Mouse (Mus musculus): ENCODE measurements around the gene Aldh3a1. TPM values are rescaled to one million over a fixed set of nuclear protein-coding genes. Genes with fewer than 3 reads are reported as not detected.
"Not testable (repeated sequence)": the region's sequence is repeated elsewhere in the genome, so short reads cannot be mapped to it uniquely, and the experiment has no call there.

Gene Aldh3a1
- total RNA-seq (2021): under 1 TPM; 0.15 to 0.47 TPM
- long read RNA-seq, experiment 1, partial matches to known transcripts: 0 of 1 reads
- long read RNA-seq, experiment 1, other reads (novel, unspliced or antisense): 1 of 1 reads
- long read RNA-seq, experiment 2: 0 reads

DNA sequence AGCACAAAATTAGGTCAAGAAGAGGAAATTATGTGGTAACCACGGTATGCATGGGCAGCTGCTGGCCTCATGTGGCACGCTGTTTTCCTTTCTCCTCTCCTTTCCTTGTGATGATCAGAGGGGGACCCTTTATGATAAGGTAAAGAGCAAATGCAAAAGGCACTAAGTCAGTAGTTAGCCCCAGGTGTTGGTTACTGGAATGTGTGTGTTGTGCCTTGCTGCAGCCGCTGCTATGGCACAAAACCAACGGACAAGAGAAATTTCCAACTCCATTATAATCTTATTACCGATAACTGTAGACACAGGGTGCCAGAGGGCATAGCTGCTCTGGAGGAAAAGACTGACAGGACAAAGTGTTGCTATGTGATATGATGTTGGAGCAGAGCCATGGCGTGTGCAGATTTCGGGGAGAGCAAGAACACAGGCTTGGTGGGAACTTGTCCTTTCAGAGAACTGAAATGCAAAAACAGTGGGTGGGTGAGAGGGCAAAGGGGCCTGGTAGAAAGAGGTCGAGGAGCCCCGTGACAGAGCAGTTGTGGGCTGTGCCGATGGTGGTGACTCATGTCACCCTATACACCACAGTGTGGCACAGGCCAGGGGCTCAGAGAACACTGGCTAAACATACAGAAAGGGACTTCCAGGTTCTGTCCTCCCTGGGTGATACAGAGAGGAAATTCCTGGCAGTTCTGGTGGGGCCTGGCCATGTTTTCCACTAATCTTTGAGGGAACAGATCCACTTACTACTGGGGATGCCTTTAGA lies at the start of gene Aldh3a1:
Gene Aldh3a1 (plus strand): TSS at position 51 of the 760 bp plus-strand sequence.
- DNase-seq: no peak
- intact Hi-C loops (cut with DNase I): no loop called here

DNA sequence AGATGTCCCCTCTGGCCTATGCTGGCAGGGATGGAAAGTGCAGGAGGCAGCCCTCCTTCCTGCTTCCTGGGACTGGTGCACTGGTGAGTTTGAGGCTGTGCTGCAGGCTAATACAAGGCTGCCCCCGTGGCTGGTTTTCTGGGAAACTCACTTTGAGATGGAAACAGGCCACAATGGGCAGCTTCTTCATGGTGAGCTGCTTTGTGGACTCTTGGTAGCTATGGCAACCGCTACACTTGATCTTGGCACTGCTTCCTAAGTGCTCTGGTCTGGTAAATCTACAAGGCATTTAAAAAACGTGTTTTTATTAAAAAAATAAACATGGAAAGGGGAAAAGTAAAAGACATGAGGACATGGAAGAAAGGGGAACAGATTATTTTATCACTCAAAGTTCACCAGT lies 49.2 kb upstream of the Aldh3a1 start:
- intact Hi-C loops (cut with DNase I): no loop called here
- DNase-seq: no peak

DNA sequence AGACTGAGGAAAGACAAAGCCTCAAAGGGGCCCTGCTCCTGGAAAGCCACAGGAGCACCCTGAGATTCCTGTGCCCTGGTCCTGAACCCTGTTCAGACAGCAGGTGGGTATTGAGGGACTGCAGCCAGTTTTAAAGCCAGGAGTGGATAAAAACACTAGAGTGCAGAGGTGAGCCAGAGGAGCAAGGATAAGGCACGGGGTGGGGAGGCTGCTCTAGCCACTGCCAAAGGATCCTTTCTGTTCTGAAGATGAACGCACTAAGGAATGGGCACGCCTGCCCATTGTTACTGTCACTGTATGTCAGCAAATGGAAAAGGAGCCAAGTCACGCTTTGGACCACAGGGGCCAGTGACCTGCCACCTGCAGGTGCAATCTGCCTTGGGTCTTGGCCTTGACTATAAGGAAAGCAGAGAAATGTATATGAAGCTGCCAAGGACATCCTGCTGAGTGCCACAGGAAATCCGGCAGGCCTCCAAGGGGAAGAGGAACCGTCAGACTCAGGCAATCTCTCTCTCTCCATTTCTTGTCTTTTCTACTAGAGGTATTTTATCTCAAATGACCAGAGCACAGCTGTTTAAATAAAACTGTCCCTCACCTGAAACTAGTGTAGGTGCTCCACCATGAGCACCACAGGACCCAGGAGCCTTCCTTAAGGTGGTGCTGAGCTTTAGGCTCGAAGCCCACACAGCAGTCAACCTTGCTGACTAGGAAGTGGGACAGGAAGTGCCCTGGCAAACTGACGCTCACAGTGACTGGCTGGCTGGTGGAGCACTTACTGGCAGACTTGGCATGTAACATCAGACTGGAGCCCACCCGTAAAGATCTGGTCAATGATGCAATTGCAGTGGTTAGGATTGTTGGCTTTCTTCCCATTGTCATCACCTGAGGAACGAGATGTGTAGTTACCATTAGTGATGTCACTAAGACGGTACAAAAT lies 47.3 kb upstream of the Aldh3a1 start:
- intact Hi-C loops (cut with DNase I): no loop called here
- DNase-seq: no peak

DNA sequence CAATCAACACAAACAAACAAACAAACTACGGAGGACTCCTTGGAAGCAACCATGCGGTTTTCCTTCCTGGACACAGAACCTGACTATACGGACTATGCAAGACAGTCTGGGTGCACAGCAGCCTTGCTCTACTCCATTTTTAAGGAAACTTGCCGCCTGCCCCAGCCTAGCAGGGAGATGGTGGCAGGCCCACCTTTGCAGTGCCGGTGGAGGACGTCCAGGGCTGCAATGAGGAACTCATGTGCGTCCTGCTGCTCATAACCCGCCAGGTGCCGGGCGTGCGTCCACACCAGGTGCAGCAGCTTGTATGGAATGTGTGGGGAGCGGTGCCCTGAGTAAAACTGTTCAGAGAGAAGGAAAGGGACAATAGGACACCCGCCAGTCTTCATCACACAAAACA lies 46.2 kb upstream of the Aldh3a1 start:
- no peak for DNase-seq

DNA sequence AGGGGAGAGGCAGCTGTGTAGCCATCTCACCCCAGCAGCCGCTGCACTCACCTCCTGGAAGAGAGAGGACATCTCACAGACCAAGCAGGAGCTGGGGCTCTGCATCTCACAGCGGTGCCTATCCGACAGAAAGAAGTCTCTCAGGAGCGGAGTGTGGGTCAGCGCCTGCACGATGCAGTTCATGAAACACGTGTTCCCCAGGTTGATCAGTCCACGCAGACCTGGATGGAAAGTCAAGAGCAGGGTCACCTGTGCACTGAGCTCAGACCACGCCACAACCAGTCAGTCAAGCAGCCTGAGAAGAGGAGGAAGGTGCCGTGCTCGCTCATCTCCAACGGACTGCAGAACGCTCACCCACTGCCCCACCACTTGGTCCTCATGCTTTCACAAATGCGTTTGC lies 44.6 kb upstream of the Aldh3a1 start:
- intact Hi-C loops (cut with DNase I): no loop called here
- no peak for DNase-seq

More for the DNA sequence above, 46.2 kb upstream of the Aldh3a1 start:
- intact Hi-C loops (cut with DNase I): no loop called here

DNA sequence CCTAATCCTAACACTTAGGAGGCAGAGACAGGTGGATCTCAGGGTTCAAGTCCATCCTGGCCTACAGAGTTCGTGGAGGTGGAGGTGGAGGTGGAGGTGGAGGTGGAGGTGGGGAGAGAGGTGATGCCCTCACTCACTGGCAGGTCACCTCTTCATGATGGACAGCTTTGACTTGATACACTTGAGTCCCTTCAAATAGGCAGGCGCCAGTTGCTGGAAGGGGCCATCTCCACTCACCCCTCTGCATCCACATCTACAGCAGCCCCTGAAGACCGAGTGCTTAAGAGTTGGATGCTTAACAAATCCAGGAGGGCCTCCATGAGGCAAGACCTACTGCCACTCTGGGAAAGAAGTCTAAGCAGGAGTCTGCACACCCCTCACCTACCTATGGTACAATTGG lies 44.0 kb upstream of the Aldh3a1 start:
- intact Hi-C loops (cut with DNase I): no loop called here
- no peak for DNase-seq

DNA sequence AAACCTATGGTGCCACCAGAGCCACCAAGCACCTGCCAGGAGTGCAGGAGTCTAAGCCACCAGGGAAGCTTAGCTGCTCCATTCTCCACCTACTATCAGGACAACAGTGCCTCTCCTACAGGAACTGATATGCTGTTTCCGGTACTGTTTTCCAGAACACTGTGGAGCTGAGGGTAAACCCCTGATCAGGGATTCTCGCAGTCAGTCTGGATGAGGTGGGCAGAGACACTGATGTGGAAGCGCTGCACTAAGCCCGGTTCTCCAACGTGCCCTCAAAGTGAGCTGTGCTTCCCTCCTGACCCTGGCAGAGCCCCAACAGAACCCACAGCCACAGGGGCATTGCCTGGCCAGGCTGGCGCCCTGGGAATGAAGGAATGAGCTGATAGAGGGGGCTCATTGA lies 43.0 kb upstream of the Aldh3a1 start:
- no peak for DNase-seq
- intact Hi-C loops (cut with DNase I): no loop called here

DNA sequence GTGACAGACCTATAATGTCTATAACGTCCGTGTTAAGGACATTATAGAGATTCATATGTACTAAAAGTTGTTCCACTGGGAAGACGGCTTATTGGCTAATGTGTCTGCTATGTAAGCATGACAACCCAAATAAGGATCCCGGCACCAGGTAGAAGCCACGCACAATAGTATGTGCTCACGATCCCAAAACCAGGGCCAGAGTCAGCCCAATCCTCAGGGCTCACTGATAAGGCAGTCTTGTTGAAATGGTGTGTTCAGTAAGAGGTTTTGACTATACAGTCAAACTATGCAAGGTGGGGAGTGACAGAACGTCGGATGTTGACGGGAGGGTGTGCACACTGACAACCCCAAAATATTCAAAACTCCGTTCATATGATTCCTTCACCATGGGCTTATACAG lies 42.5 kb upstream of the Aldh3a1 start:
- intact Hi-C loops (cut with DNase I): no loop called here
- no peak for DNase-seq

DNA sequence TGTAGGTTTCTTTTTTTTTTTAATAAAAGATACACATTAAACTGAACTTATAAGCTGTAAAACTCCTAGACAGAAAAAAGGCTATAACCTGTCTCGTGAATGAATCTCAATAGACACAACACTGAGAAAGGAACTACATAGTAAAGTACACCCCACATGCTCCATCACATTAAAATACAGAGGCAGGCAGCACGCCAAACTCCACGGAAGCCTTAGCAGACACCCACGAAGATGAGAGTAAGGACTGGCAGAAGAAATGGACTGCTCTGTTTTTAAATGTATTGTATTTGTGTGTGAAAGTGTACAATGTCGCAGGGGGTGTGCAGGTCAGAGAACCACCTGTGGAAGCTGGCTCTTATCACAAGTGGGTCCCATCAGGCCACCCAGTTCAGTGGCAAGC lies 37.2 kb upstream of the Aldh3a1 start:
- intact Hi-C loops (cut with DNase I): no loop called here
- DNase-seq: no peak

DNA sequence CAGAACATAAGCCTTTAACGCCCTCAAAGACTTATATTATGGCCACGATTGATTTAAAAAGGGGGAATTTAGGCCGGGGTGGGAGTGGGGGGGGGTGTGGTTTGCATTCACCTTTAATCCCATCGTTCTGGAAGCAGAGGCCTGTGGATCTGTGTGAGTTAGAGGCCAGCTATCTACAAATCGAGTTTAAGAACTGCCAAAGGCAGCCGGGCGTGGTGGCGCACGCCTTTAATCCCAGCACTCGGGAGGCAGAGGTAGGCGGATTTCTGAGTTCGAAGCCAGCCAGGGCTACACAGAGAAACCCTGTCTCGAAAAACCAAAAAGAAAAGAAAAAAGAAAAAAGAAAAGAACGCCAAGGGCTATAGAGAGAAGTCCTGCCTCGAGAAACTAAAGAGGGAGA lies 33.9 kb upstream of the Aldh3a1 start:
- intact Hi-C loops (cut with DNase I); DNase-seq: not testable (repeated sequence)

DNA sequence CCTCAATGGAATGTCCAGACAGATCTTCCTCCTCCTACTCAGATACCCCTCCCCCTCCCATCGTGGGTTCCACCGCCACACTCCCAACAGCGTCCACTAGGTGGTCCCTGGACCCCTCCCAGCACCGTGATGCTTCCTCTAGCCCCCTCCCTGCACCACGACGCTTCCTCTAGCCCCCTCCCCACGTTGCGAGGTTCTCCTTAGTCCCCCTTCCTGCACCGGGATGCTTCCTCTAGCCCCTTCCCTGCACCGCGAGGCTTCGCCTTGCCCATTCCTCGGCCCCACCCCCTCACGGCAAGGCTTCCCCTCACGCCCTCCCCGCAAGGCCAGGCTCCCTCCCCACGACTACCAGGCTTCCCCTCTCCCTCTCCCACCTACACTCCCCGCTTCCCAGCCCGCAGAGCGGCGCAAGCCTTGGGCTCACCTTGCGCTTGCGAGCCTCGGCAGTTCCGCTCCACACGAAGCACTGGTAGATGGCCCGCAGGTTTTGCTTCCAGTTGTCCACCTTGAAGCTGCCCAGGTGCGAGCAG lies 33.0 kb upstream of the Aldh3a1 start:
- peak in 1 of 2 experiments; percentile 31 for DNase-seq
- intact Hi-C loops (cut with DNase I): no loop called here

DNA sequence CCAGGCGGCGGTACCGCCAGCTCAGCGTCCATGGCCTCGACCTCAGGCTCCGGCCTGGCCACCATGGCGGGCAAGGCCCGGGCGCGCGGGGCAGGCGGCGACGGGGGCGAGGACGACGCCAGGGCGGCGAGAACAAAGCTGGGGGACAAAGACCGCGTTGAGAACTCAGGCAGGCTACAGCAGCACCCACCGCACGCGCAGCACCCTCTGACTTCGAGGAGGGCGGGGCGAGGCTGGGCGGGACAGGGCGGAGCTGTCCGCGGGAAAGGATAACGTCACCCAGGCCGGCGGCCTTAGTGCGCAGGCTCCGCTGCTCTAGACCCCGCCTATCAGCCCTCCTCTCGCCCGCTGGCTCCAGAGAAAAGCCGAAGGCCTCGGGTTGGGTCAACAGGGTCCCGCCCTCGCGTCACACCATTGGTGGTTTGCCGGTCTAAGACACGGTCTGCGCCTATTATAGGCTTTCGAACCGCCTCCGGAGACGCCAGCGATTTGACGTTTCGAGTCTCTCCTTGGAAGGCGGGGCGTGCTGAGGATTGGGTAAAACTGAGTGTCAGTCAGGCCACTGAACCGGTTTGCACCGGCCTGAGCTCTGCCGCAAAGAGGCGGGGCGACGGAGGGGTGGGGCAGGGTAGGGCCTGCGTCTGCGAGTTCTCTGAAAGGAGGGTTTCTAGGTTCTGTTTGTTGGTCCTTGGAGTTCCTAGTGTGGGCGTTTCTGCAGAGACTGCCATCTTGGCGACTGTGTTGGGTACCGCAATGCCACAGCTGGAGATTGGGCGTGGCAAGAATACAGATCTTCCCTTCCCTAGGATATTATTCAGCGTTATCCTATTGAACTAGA lies 32.3 kb upstream of the Aldh3a1 start, which contains the start of gene Usp22:
Gene Usp22 (minus strand): TSS at position 235 of the 838 bp plus-strand sequence.
- DNase-seq: peak; percentile 97 to 99
- intact Hi-C loops (cut with DNase I): no loop called here

DNA sequence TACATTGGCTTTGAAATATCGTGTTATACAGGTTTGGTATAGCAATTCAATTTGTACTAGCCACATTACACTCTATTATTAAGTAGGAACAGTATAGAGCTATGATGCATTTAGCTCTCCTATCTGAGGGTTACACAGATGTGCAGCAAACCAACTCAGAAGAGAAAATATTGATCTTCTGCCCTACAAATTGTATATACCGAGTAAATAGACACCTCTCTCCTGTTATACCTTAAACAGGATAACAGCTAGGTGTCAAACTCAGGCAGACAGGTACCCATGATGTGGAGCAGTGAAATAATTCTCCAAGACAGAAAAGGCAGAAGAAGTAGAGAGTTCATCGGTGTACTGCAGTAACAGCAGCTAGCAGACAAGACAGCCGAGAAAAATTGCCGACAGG lies 31.6 kb upstream of the Aldh3a1 start:
- intact Hi-C loops (cut with DNase I): no loop called here
- DNase-seq: no peak

DNA sequence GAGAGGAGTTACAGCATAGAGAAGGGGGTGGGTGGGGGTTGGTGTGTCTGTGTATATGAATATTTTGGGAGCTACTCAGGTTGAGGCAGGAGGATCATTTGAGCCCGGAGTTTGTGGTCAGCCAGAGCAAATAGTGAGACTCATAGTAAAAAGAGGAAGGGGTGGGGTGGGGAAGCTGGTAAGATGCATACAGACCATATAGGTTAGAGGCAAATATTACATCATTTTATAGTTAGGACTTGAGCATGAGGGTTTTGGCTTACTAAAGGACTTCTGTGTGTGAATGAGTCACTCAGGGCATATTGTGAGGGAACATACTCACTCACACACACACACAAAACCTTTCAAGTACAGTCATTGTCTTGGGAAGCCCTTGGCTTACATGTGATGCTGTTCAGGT lies 31.0 kb upstream of the Aldh3a1 start:
- intact Hi-C loops (cut with DNase I): no loop called here
- DNase-seq: no peak

DNA sequence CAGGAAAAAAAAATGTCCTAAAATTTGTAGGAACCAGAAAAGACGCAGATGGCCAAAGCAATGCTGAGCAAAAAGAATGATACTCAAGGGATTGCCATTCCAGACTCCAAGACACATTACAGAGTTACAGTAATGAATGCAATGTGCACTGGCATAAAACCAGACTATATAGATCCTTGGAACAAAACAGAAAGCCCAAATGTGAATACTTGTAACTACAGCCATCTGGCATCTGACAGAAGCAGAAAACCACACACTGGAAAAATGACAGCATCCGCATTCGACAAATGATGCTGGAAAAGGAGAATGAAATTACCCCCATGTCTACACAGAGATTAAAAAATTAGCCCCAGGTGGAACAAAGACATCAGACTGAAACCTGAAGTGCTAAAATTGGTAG lies 27.0 kb upstream of the Aldh3a1 start:
- intact Hi-C loops (cut with DNase I): no loop called here
- no peak for DNase-seq

DNA sequence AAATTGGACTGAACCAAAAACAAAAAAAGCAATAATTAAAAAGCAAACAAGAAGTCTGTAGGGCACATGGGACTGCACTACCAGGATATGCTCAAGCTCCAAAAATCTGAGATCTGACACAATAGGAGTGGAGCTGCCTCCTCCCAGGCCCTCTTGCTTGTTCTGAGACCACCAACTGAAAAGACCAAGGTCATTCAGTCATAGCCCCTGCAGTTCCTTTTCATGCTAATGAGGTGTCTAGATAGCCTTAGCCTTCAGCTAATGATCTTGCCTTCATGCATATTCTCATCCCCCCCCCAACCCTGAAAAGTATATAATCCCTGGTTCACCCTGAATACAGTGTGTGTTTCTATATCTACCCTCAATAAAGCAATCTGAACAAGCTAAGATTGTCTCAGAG lies 25.7 kb upstream of the Aldh3a1 start:
- no peak for DNase-seq
- intact Hi-C loops (cut with DNase I): no loop called here

DNA sequence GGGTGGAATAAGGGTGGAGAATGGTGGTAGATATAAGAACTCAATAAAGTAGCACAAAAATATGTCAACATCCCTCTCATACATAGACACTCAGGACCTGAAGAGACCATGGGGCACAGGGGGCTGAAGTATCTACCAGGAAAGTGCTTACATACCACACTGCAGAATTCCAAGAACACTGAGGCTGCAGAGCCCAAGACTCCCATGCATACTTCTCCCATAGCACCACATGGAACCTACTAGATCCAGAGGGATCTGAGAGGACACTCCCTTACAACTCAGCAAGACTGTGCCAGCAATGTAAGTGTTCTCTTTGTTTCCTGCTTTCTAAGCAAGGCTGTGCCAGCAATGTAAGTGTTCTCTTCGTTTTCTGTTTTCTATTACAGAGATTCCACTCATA lies 23.5 kb upstream of the Aldh3a1 start:
- DNase-seq: no peak
- intact Hi-C loops (cut with DNase I): no loop called here

DNA sequence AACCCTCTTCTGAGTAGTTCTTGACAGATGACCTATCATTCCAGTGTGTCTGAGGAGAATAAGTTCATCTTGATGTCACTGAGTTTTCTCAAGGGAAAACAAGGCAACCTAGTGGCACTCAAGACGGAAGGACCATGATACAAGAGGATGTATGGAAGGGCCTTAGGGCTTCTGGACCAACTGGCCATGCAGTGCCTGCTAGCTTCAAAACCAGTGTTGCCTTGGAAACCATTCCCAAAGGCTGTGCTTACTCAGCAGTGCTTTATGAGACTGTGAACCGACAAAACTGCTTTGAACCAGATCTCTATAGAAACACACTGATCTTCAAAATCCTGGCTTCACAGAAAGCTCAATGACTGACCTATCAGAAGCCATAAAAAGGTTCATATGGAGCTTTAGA lies 16.6 kb upstream of the Aldh3a1 start:
- DNase-seq: no peak

DNA sequence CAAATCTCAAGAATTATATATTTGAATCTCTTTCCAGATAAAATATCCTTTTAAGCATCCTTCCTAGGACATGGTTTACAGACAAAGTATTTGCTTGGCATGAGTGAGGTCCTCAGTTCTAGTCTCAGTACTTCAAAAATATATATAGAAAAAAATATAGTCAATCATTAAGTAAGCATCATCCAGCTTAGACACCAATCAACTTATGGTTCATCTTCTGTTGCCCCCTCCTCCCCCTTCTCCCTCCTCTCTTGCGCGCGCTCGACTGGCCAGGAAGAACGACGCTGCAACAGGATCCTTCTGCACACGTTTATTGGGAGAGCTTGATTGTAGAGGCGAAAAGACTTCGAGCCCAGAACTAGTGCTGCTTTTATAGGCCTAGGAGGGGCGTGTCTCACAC lies 15.2 kb upstream of the Aldh3a1 start:
- intact Hi-C loops (cut with DNase I): loop anchor here (2.0 to 5.0 kb wide), 2 partner anchors 195 to 219 kb away; no protein-coding TSS in a partner anchor
- not testable (repeated sequence) for DNase-seq

More for the DNA sequence above, 16.6 kb upstream of the Aldh3a1 start:
- intact Hi-C loops (cut with DNase I): loop anchor here (5.0 kb wide), 1 partner anchor 197 kb away; no protein-coding TSS in a partner anchor

DNA sequence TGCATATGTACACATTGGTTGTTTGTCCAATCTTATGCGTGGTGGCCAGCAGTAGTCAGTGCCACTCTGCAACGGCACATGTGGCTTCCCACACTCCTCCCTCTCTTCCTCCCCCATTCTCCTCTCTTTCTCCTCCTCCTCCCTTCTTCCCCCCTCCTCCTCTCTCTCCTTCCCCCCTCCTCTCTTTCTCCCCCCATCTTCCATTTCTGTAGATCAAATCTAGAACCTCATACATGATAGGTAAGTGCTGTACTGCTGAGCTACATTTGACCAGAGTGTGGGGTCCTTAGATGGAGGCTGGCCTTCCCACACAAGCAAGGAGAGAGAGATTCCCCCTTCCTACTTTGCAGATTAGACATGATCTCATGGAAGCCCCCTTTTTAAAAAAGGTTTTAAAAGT lies 14.6 kb upstream of the Aldh3a1 start:
- DNase-seq: no peak
- intact Hi-C loops (cut with DNase I): loop anchor here (2.0 to 5.0 kb wide), 2 partner anchors 195 to 218 kb away; no protein-coding TSS in a partner anchor
